Mouse (Mus musculus) limb, embryonic 10.5 days (tissue): ENCODE data around the gene AA986860. TPM values are rescaled to one million over a fixed set of nuclear protein-coding genes. Genes with fewer than 3 reads are reported as not detected.

Source experiments
- DNase-seq: peaks from one replicate; pipeline ENCODE4 v3.0.0-alpha.2; 2017; ENCODE audit warnings: low spot score
- H3K27ac ChIP-seq: fragments of 300-500 bp; sonication (generic); 2 replicates; pipeline ENCODE4 v1.5.1; 2016; ENCODE audit warnings: mild to moderate bottlenecking
- H3K27me3 ChIP-seq: fragments of 300-500 bp; sonication (generic); 2 replicates; pipeline ENCODE4 v1.6.1; 2016; ENCODE audit warnings: low read depth, mild to moderate bottlenecking; ENCODE audit not compliant: poor library complexity, severe bottlenecking
- H3K36me3 ChIP-seq: fragments of 300-500 bp; sonication (generic); 2 replicates; pipeline ENCODE4 v1.6.1; 2016; ENCODE audit warnings: mild to moderate bottlenecking, moderate library complexity
- H3K4me1 ChIP-seq: fragments of 300-500 bp; sonication (generic); 2 replicates; pipeline ENCODE4 v1.6.1; 2016
- H3K4me3 ChIP-seq: fragments of 300-500 bp; sonication (generic); 2 replicates; pipeline ENCODE4 v1.5.1; 2016; ENCODE audit warnings: mild to moderate bottlenecking, moderate library complexity
- H3K9me3 ChIP-seq: fragments of 300-500 bp; sonication (generic); replicated peaks from 2 replicates; pipeline ENCODE4 v1.6.1; 2016; ENCODE audit warnings: mild to moderate bottlenecking
- WGBS: fragments of 180-500 bp; shearing (Covaris S2); methylation state at CpG from one replicate; pipeline ENCODE4 v1.1.7; 2016; 5-methylcytosine and 5-hydroxymethylcytosine counted together
- polyA plus RNA-seq: library from polyadenylated mRNA; unstranded; fragments of >200 nt; fragmentation: Nextera tagmentation; extraction: Ambion mirVana; gene quantifications from 2 replicates; pipeline ENCODE4 v1.2.1, GENCODE M21; 2016

The AA986860 gene
- polyA plus RNA-seq, 1 experiment from 2014 or later, result 0.38 TPM

DNA sequence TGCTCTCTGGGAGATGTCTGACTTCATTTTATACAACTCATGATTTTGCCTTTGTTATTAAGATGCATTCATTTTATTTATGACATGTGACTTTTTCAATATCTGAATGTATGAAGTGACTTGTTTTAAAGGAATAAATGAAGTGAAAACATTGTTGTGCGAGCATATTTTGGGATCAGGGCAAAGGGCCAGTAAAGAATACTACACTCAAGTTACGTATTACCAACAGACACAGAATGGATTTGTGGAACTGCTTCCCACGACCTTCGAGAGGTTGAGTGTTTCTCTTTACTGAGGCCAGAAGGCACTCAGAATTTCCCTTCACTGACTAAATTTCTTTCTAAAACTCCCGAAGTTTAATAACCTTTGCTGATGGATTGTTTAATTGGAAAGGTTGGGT is 7.6 kb upstream of the AA986860 start:
- 90% methylated on average over 5 of the region's 5 CpGs for WGBS
- Histone ChIP-seq H3K9me3 (no peaks in the 10 kb centered on the region), H3K4me3 (no peak overlapping the region), H3K4me1 (no peaks in the 10 kb centered on the region), H3K27me3 (no peaks in the 10 kb centered on the region), H3K36me3 (peaks cover 4% of the 10 kb centered on the region), H3K27ac (no peak overlapping the region)
- no peak for DNase-seq

DNA sequence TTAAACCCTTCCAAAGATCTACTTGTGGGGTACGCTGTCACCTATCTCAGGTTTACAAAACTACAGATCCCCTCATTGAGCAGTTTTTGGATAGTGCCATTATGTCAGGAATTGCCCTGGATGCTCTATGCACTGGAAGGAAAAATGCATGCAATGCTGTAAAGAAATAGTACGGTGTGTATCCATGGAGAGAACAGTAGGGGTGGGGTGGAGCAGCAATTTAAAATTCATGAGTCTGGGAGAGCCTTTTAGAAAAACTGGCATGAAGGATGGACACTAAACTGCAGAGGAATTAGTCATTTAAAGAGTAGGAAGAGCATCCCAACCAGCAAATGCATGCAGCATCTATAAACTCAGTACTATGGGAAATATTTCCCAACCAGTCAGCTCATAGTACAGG is 5.4 kb upstream of the AA986860 start:
- no peak for DNase-seq
- Histone ChIP-seq H3K9me3 (no peaks in the 10 kb centered on the region), H3K27ac (no peak overlapping the region), H3K27me3 (no peaks in the 10 kb centered on the region), H3K4me3 (no peak overlapping the region), H3K4me1 (no peaks in the 10 kb centered on the region), H3K36me3 (no peaks in the 10 kb centered on the region; the same call in 1 of the 2 replicates)
- 94% methylated on average over 2 of the region's 2 CpGs for WGBS

DNA sequence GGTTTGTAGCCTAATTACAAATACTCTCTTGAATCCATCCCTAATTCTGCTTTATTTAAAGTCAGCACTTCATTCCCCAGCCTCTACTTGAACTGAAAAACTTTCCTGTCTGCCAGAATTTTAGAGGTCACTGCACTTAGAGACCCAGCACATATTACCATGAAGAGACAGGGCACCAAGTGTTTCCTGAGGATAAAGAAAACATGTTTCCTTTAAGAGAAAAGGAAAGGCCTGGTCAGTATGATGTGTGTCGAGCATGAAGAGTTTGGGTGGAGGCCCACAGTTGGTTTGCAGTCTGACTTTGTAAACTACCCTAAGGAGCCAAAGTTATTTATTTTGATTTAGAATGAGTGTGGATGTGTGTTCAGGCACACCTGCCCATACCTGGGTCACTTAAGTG is 3.7 kb upstream of the AA986860 start:
- 80% methylated on average over 1 of the region's 1 CpGs for WGBS

DNA sequence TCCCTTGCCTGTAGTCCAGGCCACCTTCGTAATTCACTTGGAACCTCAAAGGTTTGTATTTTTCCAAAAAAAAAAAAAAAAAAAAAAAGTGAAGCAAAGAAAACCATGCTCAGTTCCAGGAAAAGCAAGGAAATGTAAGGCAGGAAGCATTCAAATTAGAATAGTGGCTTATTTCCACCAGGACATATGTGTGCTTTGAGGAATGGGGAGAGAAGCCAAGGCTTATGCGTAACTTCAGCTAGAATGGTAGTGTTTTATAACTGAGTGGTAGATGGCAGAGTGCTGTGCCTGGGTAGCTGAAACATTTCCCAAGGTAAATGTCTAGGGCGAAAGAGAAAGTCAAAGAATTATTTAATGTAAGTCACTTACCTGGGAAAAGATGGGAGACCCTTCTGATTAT is 3.1 kb upstream of the AA986860 start:
- Histone ChIP-seq H3K9me3 (no peaks in the 10 kb centered on the region), H3K27me3 (no peaks in the 10 kb centered on the region), H3K27ac (no peak overlapping the region), H3K4me1 (peaks cover 7% of the 10 kb centered on the region), H3K4me3 (no peak overlapping the region), H3K36me3 (no peaks in the 10 kb centered on the region; the same call in 1 of the 2 replicates)
- 96% methylated on average over 3 of the region's 3 CpGs for WGBS
- no peak for DNase-seq

More for the DNA sequence above, 3.7 kb upstream of the AA986860 start:
- no peak for DNase-seq
- H3K4me1 ChIP-seq, result peaks cover 7% of the 10 kb centered on the region
- no peaks in the 10 kb centered on the region for H3K9me3 ChIP-seq
- no peaks in the 10 kb centered on the region for H3K27me3 ChIP-seq
- no peak overlapping the region for H3K27ac ChIP-seq
- H3K4me3 ChIP-seq, result no peak overlapping the region
- H3K36me3 ChIP-seq, result no peaks in the 10 kb centered on the region; the same call in 1 of the 2 replicates

DNA sequence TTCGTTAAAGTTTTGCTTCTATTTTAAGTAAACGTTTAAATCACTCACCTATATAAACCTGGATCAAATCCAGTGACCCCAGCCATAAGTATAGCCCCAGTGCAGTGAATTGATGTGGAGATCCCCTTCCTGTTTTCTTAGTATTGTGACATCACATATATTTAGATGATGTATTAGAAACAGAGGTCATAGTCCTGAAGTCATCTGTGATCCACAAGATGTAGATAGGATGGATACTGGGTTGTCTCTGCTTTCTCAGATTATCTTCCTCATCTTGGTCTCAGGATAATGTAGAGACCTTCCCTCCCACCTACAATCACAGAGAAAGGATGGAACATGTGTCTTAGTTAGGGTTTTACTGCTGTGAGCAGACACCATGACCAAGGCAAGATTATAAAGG is 2.6 kb upstream of the AA986860 start, which contains the start of gene Pfkfb2:
Gene Pfkfb2 (minus strand): TSS at position 101 of the 400 bp plus-strand sequence.
- H3K4me3 ChIP-seq, result no peak within 1 kb of the TSS
- no peak within 1 kb of the TSS for H3K27ac ChIP-seq
- DNase-seq, result no peak
- peaks cover 7% of the 10 kb centered on the region for H3K4me1 ChIP-seq
- no peaks in the 10 kb centered on the region for H3K27me3 ChIP-seq
- 85% methylated on average over 2 of the region's 2 CpGs for WGBS
- no peaks in the 10 kb centered on the region for H3K36me3 ChIP-seq
- H3K9me3 ChIP-seq, result no peaks in the 10 kb centered on the region

DNA sequence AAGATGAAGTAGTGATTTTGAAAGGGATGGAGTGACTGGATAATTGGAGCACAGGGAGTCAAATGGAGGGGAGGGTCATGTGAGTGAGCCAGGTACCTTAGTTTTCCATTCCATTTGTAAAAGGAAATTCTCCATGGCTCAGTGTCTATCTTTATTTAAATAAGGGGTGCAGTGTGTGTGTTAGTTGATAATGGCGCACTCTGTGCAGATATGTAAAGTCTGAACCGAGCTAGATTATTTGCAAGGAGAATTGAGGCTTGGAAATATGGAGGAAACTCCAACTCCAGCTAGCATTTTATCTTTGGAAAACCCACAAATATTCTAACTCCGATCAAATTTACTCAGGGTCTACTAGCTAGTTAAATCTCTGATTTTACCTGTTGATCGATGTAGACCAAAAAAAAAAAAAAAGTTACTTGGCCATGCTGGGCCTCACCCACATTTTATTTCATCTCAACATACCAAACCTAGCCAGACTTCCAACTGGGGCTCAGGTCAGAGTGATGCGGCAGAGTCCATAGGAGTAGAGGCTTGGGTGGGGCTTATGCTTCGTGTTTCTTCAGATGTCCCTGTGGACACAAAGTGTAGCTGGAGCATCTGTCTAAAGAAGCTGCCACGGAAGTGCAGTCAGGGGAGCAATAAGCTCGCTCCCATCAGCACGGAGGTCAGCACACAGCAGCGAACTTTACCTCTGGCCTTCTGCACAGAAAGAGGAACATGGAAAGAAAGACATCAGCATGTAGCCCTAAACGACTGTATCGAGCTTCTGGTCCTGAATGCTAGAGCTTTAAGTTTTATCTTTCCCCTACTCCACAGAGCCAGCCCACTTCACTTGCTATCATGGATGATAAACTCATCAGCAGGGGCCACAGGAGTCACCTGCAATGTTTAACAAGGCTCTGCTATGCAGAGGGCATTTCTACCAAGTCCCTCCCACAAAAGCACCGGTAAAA is 1.2 kb downstream of the AA986860 start:
- H3K27me3 ChIP-seq, result 0 out of 2 replicates have a peak, but pooled peaks cover 3% of the 10 kb centered on the region
- no peaks in the 10 kb centered on the region for H3K36me3 ChIP-seq
- no peak for DNase-seq
- H3K4me3 ChIP-seq, result no peak overlapping the region
- H3K9me3 ChIP-seq, result no peaks in the 10 kb centered on the region
- no peak overlapping the region for H3K27ac ChIP-seq
- WGBS, result 91% methylated on average over 13 of the region's 13 CpGs
- peaks cover 11% of the 10 kb centered on the region for H3K4me1 ChIP-seq

DNA sequence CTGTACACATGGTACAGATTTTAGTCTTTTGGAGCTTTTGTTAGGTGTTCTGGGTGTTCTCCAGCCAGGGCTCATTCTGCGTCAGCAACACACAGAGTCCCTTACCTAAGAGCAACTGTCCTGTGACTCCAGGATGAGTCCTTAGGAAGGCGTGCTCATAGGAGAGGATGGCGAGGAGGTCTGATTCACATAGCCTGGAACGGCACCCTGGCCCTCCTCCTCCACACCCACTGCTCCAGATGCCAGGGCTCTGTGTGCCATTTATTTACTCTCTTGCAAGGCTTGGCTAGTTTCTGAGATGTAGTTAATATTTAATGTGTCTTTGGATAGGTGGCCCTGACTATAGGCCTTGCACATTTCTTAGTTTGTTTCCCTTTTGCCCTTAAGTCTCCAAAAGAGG is 1.9 kb downstream of the AA986860 start:
- Histone ChIP-seq H3K4me3 (no peak overlapping the region), H3K4me1 (peaks cover 11% of the 10 kb centered on the region), H3K9me3 (no peaks in the 10 kb centered on the region), H3K27me3 (0 out of 2 replicates have a peak, but pooled peaks cover 3% of the 10 kb centered on the region), H3K36me3 (no peaks in the 10 kb centered on the region), H3K27ac (no peak overlapping the region)
- WGBS, result 80% methylated on average over 4 of the region's 4 CpGs
- no peak for DNase-seq

DNA sequence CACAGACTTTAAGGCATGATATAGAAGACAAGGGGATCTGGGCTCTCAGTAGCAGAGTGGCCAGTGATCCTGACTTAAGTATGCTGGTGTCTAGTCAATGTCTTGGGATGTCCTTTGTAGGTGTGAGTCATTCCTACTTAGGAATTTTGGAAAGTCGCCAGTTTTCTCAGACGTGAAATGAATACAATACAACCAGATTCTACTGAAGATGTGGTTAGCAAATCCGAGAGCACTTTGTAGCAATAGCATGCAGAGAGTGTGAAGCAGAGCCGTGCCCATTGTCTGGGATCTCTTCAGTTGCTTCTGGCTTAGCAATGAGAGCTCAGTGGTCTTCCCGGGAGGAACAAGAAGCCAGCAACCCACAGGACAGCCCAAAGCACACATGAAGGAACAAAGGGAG is 2.7 kb downstream of the AA986860 start:
- DNase-seq, result no peak

DNA sequence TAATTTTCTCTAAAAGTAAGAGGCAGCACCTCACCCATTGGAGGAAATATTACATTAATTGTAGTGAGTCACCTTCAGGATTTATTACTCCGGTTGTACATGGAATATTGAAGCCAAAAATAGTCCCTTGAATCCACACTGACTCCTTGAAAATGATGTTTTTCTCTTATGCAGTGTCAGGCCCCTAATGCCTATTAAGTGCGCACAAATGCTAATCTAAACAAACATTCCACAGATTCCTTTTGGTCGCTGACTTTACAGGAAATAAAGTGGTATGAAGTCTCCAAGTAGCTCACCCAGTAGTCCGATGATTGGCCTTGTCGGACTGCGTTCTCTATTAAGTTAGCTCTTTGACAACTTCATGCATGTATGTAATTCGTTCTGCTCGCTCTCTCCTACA is 3.1 kb downstream of the AA986860 start:
- H3K4me3 ChIP-seq, result no peak overlapping the region
- 0 out of 2 replicates have a peak, but pooled peaks cover 3% of the 10 kb centered on the region for H3K27me3 ChIP-seq
- H3K9me3 ChIP-seq, result no peaks in the 10 kb centered on the region
- H3K36me3 ChIP-seq, result no peaks in the 10 kb centered on the region
- WGBS, result 84% methylated on average over 8 of the region's 8 CpGs
- no peak for DNase-seq
- no peak overlapping the region for H3K27ac ChIP-seq
- H3K4me1 ChIP-seq, result peaks cover 11% of the 10 kb centered on the region

More for the DNA sequence above, 2.7 kb downstream of the AA986860 start:
- no peaks in the 10 kb centered on the region for H3K9me3 ChIP-seq
- H3K36me3 ChIP-seq, result no peaks in the 10 kb centered on the region
- H3K27ac ChIP-seq, result no peak overlapping the region
- WGBS, result 79% methylated on average over 5 of the region's 5 CpGs
- H3K27me3 ChIP-seq, result 0 out of 2 replicates have a peak, but pooled peaks cover 3% of the 10 kb centered on the region
- H3K4me1 ChIP-seq, result peaks cover 11% of the 10 kb centered on the region
- H3K4me3 ChIP-seq, result no peak overlapping the region

DNA sequence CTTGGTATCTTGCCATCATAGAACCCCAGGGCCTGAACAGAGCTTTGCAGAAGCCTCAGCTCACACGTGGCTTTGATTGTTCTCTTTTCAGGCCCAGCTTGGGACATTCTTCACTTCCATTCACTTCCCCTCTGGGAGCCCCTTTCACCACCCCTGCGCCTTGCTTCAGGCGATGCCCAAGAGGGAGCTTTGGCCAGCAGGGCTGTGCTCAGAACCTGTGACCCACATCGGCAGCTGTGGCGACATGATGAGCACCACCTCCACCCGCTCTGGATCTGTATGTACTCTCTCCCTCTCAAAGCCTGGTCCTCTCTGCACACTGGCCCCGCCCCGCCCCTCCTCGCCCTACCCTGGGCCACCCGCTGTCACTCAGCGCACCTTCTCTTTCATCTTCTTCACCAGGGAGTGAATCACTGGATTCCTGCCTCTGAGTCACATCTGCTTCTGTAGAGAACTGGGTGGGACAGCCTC is 5.7 kb downstream of the AA986860 start:
- Histone ChIP-seq H3K36me3 (no peaks in the 10 kb centered on the region), H3K27ac (no peak overlapping the region), H3K4me1 (peaks cover 9% of the 10 kb centered on the region; the same call in 1 of the 2 replicates), H3K9me3 (no peaks in the 10 kb centered on the region), H3K4me3 (no peak overlapping the region), H3K27me3 (0 out of 2 replicates have a peak, but pooled peaks cover 3% of the 10 kb centered on the region)
- 34% methylated on average over 11 of the region's 11 CpGs for WGBS
- no peak for DNase-seq

DNA sequence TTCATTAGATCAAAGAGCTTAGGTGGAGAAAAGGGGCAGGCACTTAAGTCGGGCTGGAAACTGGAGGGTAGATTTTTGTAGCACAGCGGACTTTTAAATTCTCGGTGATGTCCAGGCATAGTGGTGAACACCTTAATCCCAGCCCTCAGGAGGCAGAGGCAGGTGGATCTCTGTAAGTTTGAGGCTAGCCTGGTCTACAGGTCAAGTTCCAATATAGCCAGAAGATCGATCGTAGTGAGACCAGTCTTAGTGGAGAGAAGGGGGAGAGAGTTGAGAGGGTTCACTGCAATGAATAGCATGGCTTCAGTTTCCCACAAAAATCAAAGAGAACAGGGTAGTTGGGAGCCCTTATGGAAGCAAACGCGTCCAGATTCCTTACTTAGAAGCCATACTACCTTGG is 6.1 kb downstream of the AA986860 start:
- Histone ChIP-seq H3K36me3 (no peaks in the 10 kb centered on the region), H3K4me3 (no peak overlapping the region), H3K9me3 (no peaks in the 10 kb centered on the region), H3K4me1 (peaks cover 9% of the 10 kb centered on the region; the same call in 1 of the 2 replicates), H3K27ac (no peak overlapping the region), H3K27me3 (0 out of 2 replicates have a peak, but pooled peaks cover 3% of the 10 kb centered on the region)
- 85% methylated on average over 7 of the region's 7 CpGs for WGBS
- no peak for DNase-seq

DNA sequence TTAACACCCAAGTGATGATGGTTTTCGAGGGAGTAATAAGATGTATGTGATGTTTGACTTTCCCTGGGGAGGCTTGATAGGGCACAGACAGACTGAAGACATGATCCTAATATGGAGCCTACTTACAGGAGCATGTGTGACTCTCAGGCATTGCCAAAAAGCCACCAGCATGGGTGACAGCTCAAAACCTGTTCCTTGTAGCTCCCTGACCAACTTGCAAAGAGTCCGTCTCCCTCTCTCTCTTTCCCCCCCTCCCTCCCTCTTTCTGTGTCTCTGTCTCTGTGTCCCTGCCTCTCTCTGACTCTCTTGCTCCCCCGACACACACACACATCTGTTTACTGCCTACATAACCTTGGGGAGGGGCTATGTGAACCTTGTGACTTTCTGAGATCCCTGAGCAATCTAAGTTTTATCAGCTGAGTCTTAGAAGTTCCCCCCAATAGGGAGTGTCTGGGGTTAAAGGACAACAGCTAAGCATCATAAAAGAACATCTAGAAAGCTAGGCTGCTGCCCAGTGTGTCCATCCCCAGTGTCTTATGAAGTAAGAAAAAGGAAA is 6.9 kb downstream of the AA986860 start:
- Histone ChIP-seq H3K4me3 (no peak overlapping the region), H3K27me3 (0 out of 2 replicates have a peak, but pooled peaks cover 3% of the 10 kb centered on the region), H3K9me3 (no peaks in the 10 kb centered on the region), H3K4me1 (peaks cover 9% of the 10 kb centered on the region; the same call in 1 of the 2 replicates), H3K27ac (no peak overlapping the region), H3K36me3 (no peaks in the 10 kb centered on the region)
- no peak for DNase-seq
- WGBS, result 82% methylated on average over 3 of the region's 3 CpGs

DNA sequence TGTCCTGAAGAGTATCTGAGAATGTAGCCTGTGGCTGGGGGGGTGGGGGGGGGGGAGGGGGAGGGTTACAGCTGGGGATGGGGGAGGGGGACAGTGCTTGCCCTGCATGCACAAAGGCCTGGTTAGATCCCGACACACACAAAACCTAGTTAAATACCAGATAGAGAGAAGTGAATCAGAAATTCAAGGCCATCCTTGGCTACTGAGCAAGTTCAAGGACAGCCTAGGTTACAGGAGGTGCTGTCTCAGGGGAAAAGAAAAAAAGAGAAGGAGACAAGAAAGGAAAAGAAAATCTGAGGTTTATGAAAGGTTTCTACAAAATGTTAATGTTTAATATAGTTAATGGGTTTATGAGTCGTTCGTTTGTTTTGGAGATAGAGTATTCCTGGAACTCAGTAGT is 7.9 kb downstream of the AA986860 start:
- H3K4me3 ChIP-seq, result no peak overlapping the region
- 0 out of 2 replicates have a peak, but pooled peaks cover 3% of the 10 kb centered on the region for H3K27me3 ChIP-seq
- WGBS, result 86% methylated on average over 3 of the region's 3 CpGs
- peaks cover 9% of the 10 kb centered on the region; the same call in 1 of the 2 replicates for H3K4me1 ChIP-seq
- H3K9me3 ChIP-seq, result no peaks in the 10 kb centered on the region
- H3K36me3 ChIP-seq, result no peaks in the 10 kb centered on the region
- no peak overlapping the region for H3K27ac ChIP-seq
- DNase-seq, result no peak
